Mouse (Mus musculus) kidney, adult 2 months (tissue): Measurements from ENCODE around the gene Lix1l.

ENCODE experiments used
- CTCF ChIP-seq: fragments of 200-500 bp; conservative IDR thresholded peaks from 2 replicates; pipeline ENCODE4 v1.5.1; 2011; ENCODE audit warnings: low read depth, mild to moderate bottlenecking, control low read depth, low read length, moderate library complexity, mixed read lengths; ENCODE audit not compliant: insufficient read depth, insufficient read length
- POLR2A ChIP-seq: fragments of 200-500 bp; IDR thresholded peaks from one replicate; pipeline ENCODE4 v1.6.1; 2011; ENCODE audit warnings: low read depth, low read length, control low read depth

DNA sequence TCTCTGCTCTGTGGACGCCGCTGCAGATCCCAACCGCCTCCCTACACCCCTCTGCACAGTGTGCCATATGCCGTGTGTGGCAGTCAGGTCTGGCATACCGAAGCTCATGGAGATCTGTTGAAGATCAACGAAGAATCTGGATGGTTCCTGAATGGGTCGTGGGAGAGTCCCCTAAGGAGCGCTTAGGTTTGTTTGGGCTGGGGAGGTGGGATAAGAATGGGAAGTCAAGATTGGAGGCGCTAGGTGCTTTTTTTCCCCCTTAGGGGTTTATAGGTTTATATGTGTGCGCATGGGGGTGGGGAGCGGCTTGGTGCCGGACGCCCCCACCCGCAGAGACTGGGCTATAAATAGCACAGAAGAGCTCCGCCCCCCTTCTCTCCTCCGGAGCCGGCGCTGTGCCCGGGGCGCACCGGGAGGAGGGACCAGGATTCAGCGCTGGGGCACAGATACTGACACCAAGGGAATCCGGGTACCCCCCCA, 4.7 kb upstream of the Lix1l start, which contains the start of gene Ankrd34a:
- TF ChIP-seq POLR2A (no peak), CTCF (no peak)
